Mouse (Mus musculus) inflammation-experienced regulatory T-cells (primary cell): ENCODE measurements around the gene Abhd11. TPM values are rescaled to one million over a fixed set of nuclear protein-coding genes. Genes with fewer than 3 reads are reported as not detected.

Experiments used
- polyA plus RNA-seq, 2 experiments: library from polyadenylated mRNA; unstranded; fragments of 100-300 nt; shearing (Covaris generic); gene quantifications; one replicate each; pipeline ENCODE4 v1.2.1; 2017

Gene Abhd11
- 10 to 100 TPM; 65.6 to 77.7 TPM for polyA plus RNA-seq

GRCm38 (mm10) chr5:135008671-135009589 lies at the start of gene Abhd11:
Abhd11 (plus strand) TSS chr5:135009152.

GRCm38 (mm10) chr5:134985633-134986297 lies 23.2 kb upstream of the Abhd11 start, which contains the start of gene Cldn3:
Cldn3 (plus strand) TSS chr5:134986214.

GRCm38 (mm10) chr5:135023344-135024173 lies 14.6 kb downstream of the Abhd11 start, which contains the start of gene Stx1a:
Stx1a (plus strand) TSS chr5:135023482.

Other genes starting within 250 kb of the Abhd11 start
- gene Tmem270, start 102.4 kb upstream of the Abhd11 start, polyA plus RNA-seq, result not detected
- not detected for gene Cldn13, start 93.6 kb upstream of the Abhd11 start, polyA plus RNA-seq
- 10 to 100 TPM in 1 of 2 experiments, 1 to 10 TPM in 1; 8.9 to 11.3 TPM for gene Mettl27, start 76.8 kb upstream of the Abhd11 start, polyA plus RNA-seq
- under 1 TPM in 1 of 2 experiments, not detected in 1; 0.11 TPM for gene Cldn4, start 62.2 kb upstream of the Abhd11 start, polyA plus RNA-seq
- 1 to 10 TPM in 1 of 2 experiments, not detected in 1; 1.4 TPM for gene Cldn3, start 22.9 kb upstream of the Abhd11 start, polyA plus RNA-seq
- gene Stx1a, start 14.3 kb downstream of the Abhd11 start, polyA plus RNA-seq, result 10 to 100 TPM; 17.8 to 18.6 TPM
- 10 to 100 TPM; 15.5 to 16.3 TPM for gene Dnajc30, start 55.0 kb downstream of the Abhd11 start, polyA plus RNA-seq
- gene Bud23, start 55.8 kb downstream of the Abhd11 start, polyA plus RNA-seq, result 100 to 1,000 TPM; 106 to 121 TPM
- 1 to 10 TPM in 1 of 2 experiments, under 1 TPM in 1; 0.17 to 1.8 TPM for gene Vps37d, start 69.1 kb downstream of the Abhd11 start, polyA plus RNA-seq
- gene Mlxipl, start 80.7 kb downstream of the Abhd11 start, polyA plus RNA-seq, result 1 to 10 TPM in 1 of 2 experiments, under 1 TPM in 1; 0.34 to 1.3 TPM
- 10 to 100 TPM; 18.3 to 26.6 TPM for gene Tbl2, start 140.5 kb downstream of the Abhd11 start, polyA plus RNA-seq
- gene Bcl7b, start 159.1 kb downstream of the Abhd11 start, polyA plus RNA-seq, result 100 to 1,000 TPM in 1 of 2 experiments, 10 to 100 TPM in 1; 79.4 to 103 TPM
- gene Baz1b, start 178.1 kb downstream of the Abhd11 start, polyA plus RNA-seq, result 10 to 100 TPM; 47.8 to 58.8 TPM
- gene Fzd9, start 242.1 kb downstream of the Abhd11 start, polyA plus RNA-seq, result under 1 TPM in 1 of 2 experiments, not detected in 1; 0.20 TPM